11 mouse cellular contexts compared by ENCODE assay signal in genomic region chr12:80136264-80136930, GRCm38 (mm10). TPM values are rescaled to one million over a fixed set of nuclear protein-coding genes. Genes with fewer than 3 reads are reported as not detected.
DNase-seq lines count a peak whose midpoint lies in the region; ATAC-seq and TF ChIP-seq lines count a peak whose summit lies in the region.
"Had no signal": no experiment of that assay in that cellular context is flagged by ENCODE, and none has a peak within 500 bp of the region (broad histone marks: within the 10 kb centered on the region; RNA-seq: fewer than 3 reads in every experiment).

No protein-coding gene starts in this region.

- peaks cover 11% of the 10 kb centered on the region for H3K4me1 ChIP-seq in lung, embryonic 14.5 days (ENCODE audit: insufficient read depth)
- H3K4me1 ChIP-seq in thymus, adult 2 months (replicated peaks; ENCODE audit: control insufficient read depth, insufficient read depth, low read length), result peaks cover 9% of the 10 kb centered on the region

- H3K9me3 ChIP-seq in lung, embryonic 14.5 days (ENCODE audit: low read depth, low read length), result no peaks in the 10 kb centered on the region
- H3K9me3 ChIP-seq: lung, embryonic 15.5 days had no signal

- peak; percentile 2; the same call in 1 of the 2 replicates for ATAC-seq in lung, embryonic 14.5 days (ENCODE audit: insufficient read depth)

- DNase-seq in left cerebral cortex, postnatal 4 days, result peak; percentile 72
- DNase-seq in left cerebral cortex, adult 9 months (ENCODE audit: low spot score in 2 of 2), result no peak
- peak; percentile 69 for DNase-seq in brain, embryonic 14.5 days (ENCODE audit: low read depth)
- peak; percentile 59 to 64 for DNase-seq in heart, adult 9 months (ENCODE audit: low spot score in 2 of 2)
- DNase-seq in lung, embryonic 14.5 days, result peak; percentile 66
- no peak for DNase-seq in layer of hippocampus, postnatal 25 days (ENCODE audit: extremely low spot score in 1 of 2, low spot score in 1 of 2)
- no peak for DNase-seq in thymus, adult 2 months
- DNase-seq: cerebellum, postnatal 25 days; kidney, postnatal 4 days; thymus, adult 18-20 months had no signal

- H3K36me3 ChIP-seq in lung, embryonic 14.5 days (ENCODE audit: insufficient read depth), result no peaks in the 10 kb centered on the region
- no peaks in the 10 kb centered on the region for H3K36me3 ChIP-seq in thymus, adult 2 months (ENCODE audit: control insufficient read depth, insufficient read depth, low read length)
- H3K36me3 ChIP-seq: lung, embryonic 15.5 days had no signal

- H3K4me2 ChIP-seq in lung, embryonic 14.5 days, result no peak overlapping the region
- H3K4me2 ChIP-seq: lung, embryonic 15.5 days had no signal

- WGBS in lung, embryonic 14.5 days, result 68% methylated on average over 12 of the region's 12 CpGs
- WGBS in thymus, adult 2 months, result 98% methylated on average over 12 of the region's 12 CpGs

- no peak for TF ChIP-seq CTCF in brain, embryonic 14.5 days (IDR thresholded peaks at IDR 0.05; ENCODE audit: borderline replicate concordance, extremely low read depth, insufficient read depth, insufficient read length)
- TF ChIP-seq CTCF in lung, embryonic 14.5 days (IDR thresholded peaks at IDR 0.05; ENCODE audit: low read depth), result no peak
- no peak for TF ChIP-seq CTCF in thymus, adult 2 months (IDR thresholded peaks at IDR 0.05; ENCODE audit: borderline replicate concordance, control insufficient read depth, extremely low read depth, insufficient read depth, low read length, poor library complexity)

- H3K27ac ChIP-seq in lung, embryonic 14.5 days (ENCODE audit: low read depth), result no peak overlapping the region
- no peak overlapping the region for H3K27ac ChIP-seq in thymus, adult 2 months (ENCODE audit: control insufficient read depth, insufficient read depth, low read length)
- H3K27ac ChIP-seq: lung, embryonic 15.5 days had no signal

- H3K27me3 ChIP-seq in lung, embryonic 14.5 days (ENCODE audit: insufficient read depth, low read length), result no peaks in the 10 kb centered on the region
- no peaks in the 10 kb centered on the region for H3K27me3 ChIP-seq in thymus, adult 2 months (ENCODE audit: control insufficient read depth, insufficient read depth, low read length)
- H3K27me3 ChIP-seq: lung, embryonic 15.5 days had no signal

- H3K4me3 ChIP-seq in lung, embryonic 14.5 days (ENCODE audit: low read depth, low read length), result no peak overlapping the region
- no peak overlapping the region for H3K4me3 ChIP-seq in thymus, adult 2 months (ENCODE audit: control insufficient read depth, insufficient read depth, low read length)
- H3K4me3 ChIP-seq: lung, embryonic 15.5 days had no signal

- no peak for TF ChIP-seq POLR2A in brain, embryonic 14.5 days (IDR thresholded peaks at IDR 0.05; ENCODE audit: borderline replicate concordance, extremely low read depth, insufficient read depth, insufficient read length, poor library complexity, severe bottlenecking)
- TF ChIP-seq POLR2A in thymus, adult 2 months (IDR thresholded peaks at IDR 0.05; ENCODE audit: control insufficient read depth, extremely low read depth, insufficient read depth, low read length, poor library complexity), result no peak

- no peak overlapping the region for H3K9ac ChIP-seq in lung, embryonic 14.5 days
- H3K9ac ChIP-seq: lung, embryonic 15.5 days had no signal

- intact Hi-C loops in left cerebral cortex, postnatal 4 days (cut with DNase I), result no loop called here

RNA-seq across cellular contexts. Expression of gene Zfp36l1, which starts 23.6 kb away (rescaled TPM):
- 10 to 100 TPM; 47.2 to 54.4 TPM for total RNA-seq in left cerebral cortex, postnatal 4 days (2021)
- polyA plus RNA-seq in brain, embryonic 14.5 days (2012; rRNA removed), result 80.2 and 81.0 TPM in 2 replicates
- 190 and 192 TPM in 2 replicates for polyA plus RNA-seq in lung, embryonic 14.5 days (2014; fragmentation: Nextera tagmentation; extraction: Ambion mirVana)
- 10 to 100 TPM; 37.2 to 40.8 TPM for total RNA-seq in layer of hippocampus, postnatal 25 days (2021)
- polyA plus RNA-seq in thymus, adult 2 months (2012; rRNA removed), result 253 and 297 TPM in 2 replicates

Comparison
In these comparisons a context has a peak if more than half of its experiments do, and no peak if none do; other contexts are left out.
1. DNase-seq: peak in left cerebral cortex, postnatal 4 days (single experiment), brain, embryonic 14.5 days (single experiment), heart, adult 9 months (2 of 2) and lung, embryonic 14.5 days (single experiment); none in left cerebral cortex, adult 9 months (0 of 2), layer of hippocampus, postnatal 25 days (0 of 2) and thymus, adult 2 months (single experiment).